Mouse (Mus musculus): ENCODE data around the gene Rps27rt. TPM values are rescaled to one million over a fixed set of nuclear protein-coding genes. Genes with fewer than 3 reads are reported as not detected.

Gene Rps27rt
- total RNA-seq, 1 experiment from 2014 or later = 151 TPM

DNA sequence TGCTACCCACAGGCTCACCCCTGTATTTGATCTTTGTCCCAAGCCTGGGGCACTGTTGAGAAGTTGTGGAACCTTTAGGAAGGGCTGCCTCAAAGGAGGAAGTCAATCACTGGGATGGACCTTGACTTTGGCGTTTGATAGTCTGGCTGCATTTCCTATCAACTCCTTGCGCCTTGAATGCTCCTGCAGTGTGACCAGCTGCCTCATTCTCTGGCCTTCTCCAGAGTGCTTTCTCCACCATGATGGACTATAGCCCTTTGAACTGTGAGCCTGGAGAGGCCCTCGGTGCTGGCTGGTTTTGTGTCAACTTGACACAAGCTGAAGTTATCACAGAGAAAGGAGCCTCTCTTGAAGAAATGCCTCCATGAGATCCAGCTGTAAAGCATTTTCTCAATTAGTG is 37.9 kb downstream of the Rps27rt start:
- ATAC-seq (replicated peaks in 1 of 2; ENCODE audit: insufficient read depth in 1 of 2, low FRiP score in 2 of 2, low TSS enrichment in 1 of 2, low read depth in 1 of 2, poor library complexity in 2 of 2, severe bottlenecking in 2 of 2) = no peak

DNA sequence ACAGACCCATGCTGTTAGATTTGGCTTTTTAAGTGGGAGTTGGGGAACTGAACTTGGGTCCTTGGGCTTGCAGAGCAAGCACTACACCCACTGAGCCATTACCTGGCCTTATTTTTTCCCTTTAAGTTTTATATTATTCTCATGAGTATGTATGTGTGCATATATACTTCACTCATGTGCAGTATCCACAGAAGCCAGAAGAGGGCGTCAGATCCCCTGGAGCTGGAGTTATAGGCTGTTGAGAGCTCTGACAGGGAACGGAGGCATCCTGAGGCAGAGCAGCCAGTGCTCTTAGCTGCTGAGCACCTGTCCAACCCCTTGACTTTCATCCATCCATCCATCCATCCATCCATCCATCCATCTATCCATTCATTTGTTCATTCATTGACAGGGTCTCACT is 45.9 kb downstream of the Rps27rt start:
- no peak for ATAC-seq (replicated peaks in 1 of 2; ENCODE audit: insufficient read depth in 1 of 2, low FRiP score in 2 of 2, low TSS enrichment in 1 of 2, low read depth in 1 of 2, poor library complexity in 2 of 2, severe bottlenecking in 2 of 2)

GRCm38 (mm10) chr9:114935321-114935720 is 47.2 kb downstream of the Rps27rt start:
- no peak for ATAC-seq (replicated peaks in 1 of 2; ENCODE audit: insufficient read depth in 1 of 2, low FRiP score in 2 of 2, low TSS enrichment in 1 of 2, low read depth in 1 of 2, poor library complexity in 2 of 2, severe bottlenecking in 2 of 2)

DNA sequence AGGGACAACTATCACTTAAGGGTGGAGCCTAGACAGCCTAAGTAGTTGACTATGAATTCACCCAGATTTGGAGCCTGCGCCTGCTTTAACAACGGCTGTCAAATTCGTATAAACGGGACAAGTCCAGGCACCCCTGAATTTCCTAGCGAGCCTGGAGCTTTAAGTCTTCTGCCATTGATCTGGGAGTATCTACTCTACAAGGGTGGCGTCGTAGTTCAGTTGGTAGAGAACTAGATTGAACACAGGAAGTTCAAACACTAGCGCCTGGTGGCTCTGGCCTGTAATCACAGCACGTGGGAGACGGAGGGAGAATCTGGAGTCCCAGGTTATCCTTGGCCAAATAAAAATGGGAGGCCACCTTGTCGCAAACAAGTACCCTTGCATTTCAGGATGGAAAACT is 48.3 kb downstream of the Rps27rt start:
- no peak for ATAC-seq (replicated peaks in 1 of 2; ENCODE audit: insufficient read depth in 1 of 2, low FRiP score in 2 of 2, low TSS enrichment in 1 of 2, low read depth in 1 of 2, poor library complexity in 2 of 2, severe bottlenecking in 2 of 2)

- peak; percentile 89 to 94 for ATAC-seq (replicated peaks in 1 of 2; ENCODE audit: insufficient read depth in 1 of 2, low FRiP score in 2 of 2, low TSS enrichment in 1 of 2, low read depth in 1 of 2, poor library complexity in 2 of 2, severe bottlenecking in 2 of 2)
Measured at GRCm38 (mm10) chr9:114933723-114934171, 48.8 kb downstream of the Rps27rt start, which contains the start of gene Gpd1l. Gene Gpd1l, minus strand, starts transcription at chr9:114933987.

DNA sequence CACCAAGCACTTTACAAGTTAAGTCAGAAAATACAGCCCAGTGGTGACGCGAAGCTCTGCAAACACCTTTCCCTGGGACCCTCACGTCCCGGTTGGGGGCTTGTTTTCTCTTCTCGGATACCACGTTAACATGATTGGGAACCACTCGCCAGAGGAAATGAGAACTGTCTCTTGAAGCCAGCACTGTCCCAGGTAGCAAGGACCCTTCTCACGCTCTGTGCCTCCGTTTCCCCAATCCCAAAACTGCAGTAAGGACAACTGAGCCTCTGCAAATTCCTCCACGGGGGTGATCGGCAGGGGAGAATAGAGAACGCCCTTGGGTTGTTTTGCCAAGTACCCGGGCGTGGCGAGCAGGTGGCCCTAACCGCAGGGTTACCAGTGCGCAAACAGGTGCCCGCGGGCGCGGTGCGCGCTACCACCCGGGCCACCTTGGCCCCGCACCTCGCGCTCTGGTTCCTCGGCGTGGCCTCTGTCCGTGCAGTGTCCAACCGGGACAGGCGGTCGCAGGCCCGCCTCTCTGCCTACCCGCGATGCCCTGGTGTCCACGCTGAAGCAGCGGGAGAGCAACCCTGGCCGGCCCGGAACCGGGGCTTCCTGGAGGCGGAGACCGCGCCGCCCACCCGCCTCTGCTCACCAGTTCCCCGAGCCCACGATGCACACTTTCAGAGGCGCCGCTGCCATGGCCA is 49.4 kb downstream of the Rps27rt start:
- ATAC-seq (replicated peaks in 1 of 2; ENCODE audit: insufficient read depth in 1 of 2, low FRiP score in 2 of 2, low TSS enrichment in 1 of 2, low read depth in 1 of 2, poor library complexity in 2 of 2, severe bottlenecking in 2 of 2) = peak in 1 of 2 experiments; percentile 54; a peak in 2 of 4 replicates

DNA sequence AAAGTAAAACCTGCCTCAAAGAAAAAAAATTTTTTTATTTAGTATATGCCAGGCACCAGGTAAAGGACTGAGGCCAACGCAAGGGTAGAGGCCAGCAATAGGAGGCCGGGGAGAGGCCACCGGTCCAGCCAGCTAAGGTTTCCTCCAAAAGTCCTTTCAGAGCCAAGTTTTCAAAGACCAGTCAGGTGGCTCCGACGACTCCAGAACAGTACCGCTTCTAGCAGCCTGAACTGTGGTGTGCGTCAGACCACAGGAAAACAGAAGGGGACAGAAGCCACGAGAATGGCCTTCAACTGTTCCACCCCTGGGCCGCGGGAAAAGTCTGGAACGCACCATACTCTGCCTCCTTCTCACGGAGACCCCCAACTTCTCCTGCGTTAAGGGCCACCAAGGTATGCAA is 49.9 kb downstream of the Rps27rt start:
- peak; percentile 20 to 38; a peak in 1 of 4 replicates for ATAC-seq (replicated peaks in 1 of 2; ENCODE audit: insufficient read depth in 1 of 2, low FRiP score in 2 of 2, low TSS enrichment in 1 of 2, low read depth in 1 of 2, poor library complexity in 2 of 2, severe bottlenecking in 2 of 2)

Other genes with a start within 250 kb of the Rps27rt start
- 461 and 641 TPM in 2 replicates for gene Cmtm7, start 200.9 kb downstream of the Rps27rt start, total RNA-seq (2017)
- gene Cmtm8, start 138.6 kb downstream of the Rps27rt start, total RNA-seq (2017) = 7.2 and 9.0 TPM in 2 replicates
- gene Gpd1l, start 48.8 kb downstream of the Rps27rt start, total RNA-seq (2017) = 17.0 and 21.8 TPM in 2 replicates
- gene Osbpl10, start 4.2 kb downstream of the Rps27rt start, total RNA-seq (2017) = 0.69 TPM in 1 of 2 replicates, not detected in the other